Mouse (Mus musculus): ENCODE results near the gene Slc4a3.

Gene Slc4a3
- long read RNA-seq, experiment 1, partial matches to known transcripts = 25 of 51 reads
- long read RNA-seq, experiment 1, other reads (novel, unspliced or antisense) = 26 of 51 reads
- long read RNA-seq, experiment 2, partial matches to known transcripts = 30 of 51 reads
- long read RNA-seq, experiment 2, other reads (novel, unspliced or antisense) = 20 of 51 reads

GRCm38 (mm10) chr1:75545965-75546956, at the start of gene Slc4a3:
Slc4a3 (plus strand) TSS chr1:75546266.
- intact Hi-C loops (cut with DNase I) = no loop called here

DNA sequence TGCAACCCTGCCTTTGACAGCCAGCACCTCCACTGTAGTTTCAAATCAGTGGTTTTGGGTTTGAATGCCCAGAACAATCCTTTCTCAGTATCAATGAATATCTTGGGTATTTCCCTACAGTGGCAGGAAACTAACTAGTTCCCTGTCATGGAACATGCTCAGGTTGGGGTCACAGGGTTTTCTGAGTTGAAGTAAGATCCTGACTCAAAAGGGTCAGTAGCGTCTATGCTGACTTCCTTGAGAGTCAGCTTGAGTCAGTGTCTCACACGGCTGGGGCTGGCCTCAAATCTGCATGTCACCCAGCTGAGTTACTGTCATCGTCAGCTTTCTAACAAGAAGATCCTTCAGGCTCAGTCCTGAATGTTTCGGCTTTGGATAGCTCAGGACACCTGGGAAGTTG, 47.2 kb upstream of the Slc4a3 start:
- intact Hi-C loops (cut with DNase I) = no loop called here

DNA sequence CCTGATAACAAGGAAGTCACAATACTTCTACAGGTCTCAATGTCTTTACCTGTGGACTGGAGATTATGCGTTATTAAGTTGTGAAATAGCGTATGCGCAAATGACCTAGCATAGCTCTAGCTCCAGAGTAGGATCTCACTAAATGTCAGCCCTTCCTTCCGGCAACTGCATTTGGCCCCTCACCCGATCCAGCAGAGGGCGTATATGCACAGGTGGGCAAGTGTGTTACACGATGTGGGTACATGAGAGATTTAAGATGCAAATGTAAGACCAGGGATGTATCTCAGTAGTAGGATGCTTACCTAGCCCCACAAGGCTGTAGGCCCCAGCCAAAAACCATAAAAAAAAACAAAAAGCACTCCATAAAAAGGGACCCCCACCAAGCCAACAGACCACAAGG, 46.6 kb upstream of the Slc4a3 start:
- intact Hi-C loops (cut with DNase I) = no loop called here

DNA sequence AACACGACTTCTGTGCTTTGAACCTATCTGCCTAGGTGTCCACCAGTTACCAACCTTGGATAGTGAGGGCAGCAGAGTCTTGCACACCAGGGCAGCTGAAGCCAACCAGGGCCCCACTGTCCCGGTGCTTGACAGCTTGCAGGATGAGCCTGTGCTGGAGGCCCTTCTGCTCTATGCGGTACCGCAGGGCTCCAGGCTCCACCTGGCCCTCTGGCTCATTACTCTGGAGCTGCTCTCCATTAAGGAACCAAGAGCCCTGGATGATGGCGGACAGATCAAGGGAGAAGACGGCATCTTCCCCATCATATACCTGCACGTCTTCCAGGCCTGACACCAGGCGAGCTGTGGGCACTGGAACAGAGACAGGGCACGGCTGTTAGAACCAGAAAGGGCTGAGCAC, 44.2 kb upstream of the Slc4a3 start:
- intact Hi-C loops (cut with DNase I) = loop anchor here (5.0 kb wide), 1 partner anchor 55 kb away; no protein-coding TSS in a partner anchor

DNA sequence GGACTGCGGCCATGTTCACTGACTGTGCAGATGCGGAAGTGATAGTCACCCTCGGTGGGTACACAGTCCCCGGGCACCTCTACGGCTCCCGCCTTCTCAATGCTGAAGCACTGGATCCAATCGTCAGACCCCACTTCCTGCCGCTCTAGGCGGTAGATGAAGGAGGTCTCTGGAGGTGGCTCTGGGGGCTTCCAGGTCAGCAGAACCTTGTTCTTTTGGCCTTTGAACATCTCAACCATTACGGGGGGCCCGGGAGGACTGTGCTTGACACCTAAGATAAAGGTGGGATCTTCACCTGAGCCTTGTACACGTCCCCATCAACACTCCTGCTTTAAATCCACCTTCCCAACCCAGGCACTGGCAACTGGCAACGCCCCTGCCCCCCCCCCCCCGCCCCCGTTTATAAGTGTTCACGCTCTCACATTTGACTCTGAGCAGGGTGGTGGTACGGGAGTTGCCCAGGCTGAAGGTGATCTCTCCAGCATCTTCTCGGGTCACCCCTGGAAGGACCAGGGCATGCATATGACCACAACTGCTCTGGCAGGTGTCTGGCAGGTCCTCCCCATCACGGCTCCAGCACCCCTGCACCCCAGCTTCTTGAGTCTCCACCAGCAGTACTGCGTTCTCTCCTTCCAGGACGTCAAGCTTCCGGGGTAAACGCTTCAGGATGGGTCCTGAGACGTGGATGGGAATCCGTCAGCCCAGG, 43.0 kb upstream of the Slc4a3 start:
- intact Hi-C loops (cut with DNase I) = loop anchor here (5.0 kb wide), 1 partner anchor 54 kb away; no protein-coding TSS in a partner anchor

DNA sequence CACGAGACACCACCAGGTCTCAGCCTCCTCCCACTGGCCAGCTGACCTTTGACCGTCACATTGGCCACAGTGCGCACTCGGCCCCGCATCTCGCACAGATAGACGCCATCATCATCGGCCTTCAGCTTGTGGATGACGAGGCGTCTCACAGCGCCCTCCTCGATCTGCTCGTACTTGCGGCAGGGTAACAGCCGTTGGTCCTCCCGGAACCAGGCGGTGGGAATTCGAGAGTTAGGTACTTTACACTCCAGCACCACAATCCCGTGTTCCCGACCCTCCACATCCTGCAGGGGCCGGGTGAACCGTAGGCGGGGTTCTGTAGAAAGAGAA, 42.5 kb upstream of the Slc4a3 start:
- intact Hi-C loops (cut with DNase I) = loop anchor here (5.0 kb wide), 1 partner anchor 54 kb away; no protein-coding TSS in a partner anchor

- intact Hi-C loops (cut with DNase I) = loop anchor here (5.0 kb wide), 1 partner anchor 53 kb away; no protein-coding TSS in a partner anchor
Observed at GRCm38 (mm10) chr1:75504256-75505045, 41.6 kb upstream of the Slc4a3 start.

DNA sequence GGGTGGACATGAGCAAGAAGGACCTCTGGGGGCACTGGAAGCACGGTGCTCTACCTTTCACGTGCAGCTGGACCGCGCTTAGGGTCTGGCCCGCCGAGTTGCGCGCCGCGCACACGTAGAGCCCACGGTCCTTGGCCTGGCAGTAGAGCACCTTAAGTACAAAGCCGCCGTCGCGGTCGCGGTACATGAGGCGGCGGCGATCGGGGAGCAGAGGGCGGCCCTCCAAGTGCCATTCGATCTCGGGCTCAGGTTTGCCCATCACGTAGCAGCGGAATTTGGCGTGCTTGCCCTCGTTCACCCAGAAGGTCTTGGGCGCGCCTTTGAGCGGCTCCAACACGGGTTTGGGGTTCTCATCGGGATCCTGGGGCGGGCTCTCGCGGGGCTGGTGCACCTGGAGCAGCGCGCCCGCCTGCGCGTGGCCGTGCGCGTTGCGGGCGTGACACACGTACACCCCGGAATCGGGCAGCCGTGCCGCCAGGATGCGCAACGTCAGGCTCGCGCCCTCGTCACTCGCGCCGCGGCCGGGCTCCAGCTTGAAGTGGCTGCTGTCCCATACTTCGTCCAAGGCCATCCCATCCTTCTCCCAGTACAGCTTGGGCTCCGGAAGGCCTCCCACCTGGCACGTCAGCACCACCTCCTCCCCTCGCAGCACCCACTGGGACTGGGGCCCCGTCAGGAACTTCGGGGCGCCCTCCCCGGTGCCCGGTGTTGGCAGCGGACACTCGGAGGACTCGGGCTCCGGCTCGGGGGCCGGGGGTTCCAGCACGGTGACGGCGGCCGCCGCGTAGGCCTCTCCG, 40.7 kb upstream of the Slc4a3 start:
- intact Hi-C loops (cut with DNase I) = no loop called here

GRCm38 (mm10) chr1:75505956-75506831, 39.9 kb upstream of the Slc4a3 start, which contains the start of gene Obsl1:
Obsl1 (minus strand) TSS chr1:75506452.
- intact Hi-C loops (cut with DNase I) = no loop called here

- intact Hi-C loops (cut with DNase I) = no loop called here
Observed at GRCm38 (mm10) chr1:75507006-75507405, 39.1 kb upstream of the Slc4a3 start, which contains the start of gene Inha. Inha (plus strand) TSS chr1:75507077.

DNA sequence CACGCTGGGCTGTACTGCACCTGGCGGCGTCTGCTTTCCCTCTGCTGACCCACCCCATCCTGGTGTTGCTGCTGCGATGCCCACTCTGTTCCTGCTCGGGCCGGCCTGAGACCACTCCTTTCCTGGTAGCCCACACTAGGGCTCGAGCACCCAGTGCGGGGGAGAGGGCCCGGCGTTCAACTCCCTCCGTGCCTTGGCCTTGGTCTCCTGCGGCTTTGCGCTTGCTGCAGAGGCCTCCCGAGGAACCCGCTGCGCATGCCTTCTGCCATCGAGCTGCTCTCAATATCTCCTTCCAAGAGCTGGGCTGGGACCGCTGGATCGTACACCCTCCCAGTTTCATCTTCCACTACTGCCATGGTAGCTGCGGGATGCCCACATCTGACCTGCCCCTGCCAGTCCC, 36.5 kb upstream of the Slc4a3 start:
- intact Hi-C loops (cut with DNase I) = no loop called here

DNA sequence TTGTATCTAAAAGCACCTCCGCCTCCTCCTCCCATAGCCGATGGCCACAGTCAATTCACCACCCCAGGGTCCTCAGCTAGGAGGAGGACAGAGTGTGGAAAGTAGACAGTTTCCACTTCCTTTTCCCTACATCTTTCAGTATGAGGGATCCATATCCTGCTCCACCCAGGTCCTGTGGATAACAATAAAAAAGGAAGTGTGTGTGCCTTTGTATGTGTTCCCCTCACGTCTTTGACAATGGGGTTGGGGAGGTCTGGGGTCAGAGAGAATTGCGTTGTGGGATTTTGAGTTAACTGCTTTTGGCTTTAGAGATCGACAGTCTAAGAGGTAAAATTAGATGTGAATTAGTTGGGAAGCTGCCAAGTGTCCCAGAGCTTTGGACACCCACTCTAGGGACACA, 35.9 kb upstream of the Slc4a3 start:
- intact Hi-C loops (cut with DNase I) = no loop called here

GRCm38 (mm10) chr1:75511437-75512210, 34.4 kb upstream of the Slc4a3 start:
- intact Hi-C loops (cut with DNase I) = no loop called here

GRCm38 (mm10) chr1:75512550-75512949, 33.5 kb upstream of the Slc4a3 start:
- intact Hi-C loops (cut with DNase I) = no loop called here

GRCm38 (mm10) chr1:75516703-75517380, 29.2 kb upstream of the Slc4a3 start:
- intact Hi-C loops (cut with DNase I) = no loop called here

DNA sequence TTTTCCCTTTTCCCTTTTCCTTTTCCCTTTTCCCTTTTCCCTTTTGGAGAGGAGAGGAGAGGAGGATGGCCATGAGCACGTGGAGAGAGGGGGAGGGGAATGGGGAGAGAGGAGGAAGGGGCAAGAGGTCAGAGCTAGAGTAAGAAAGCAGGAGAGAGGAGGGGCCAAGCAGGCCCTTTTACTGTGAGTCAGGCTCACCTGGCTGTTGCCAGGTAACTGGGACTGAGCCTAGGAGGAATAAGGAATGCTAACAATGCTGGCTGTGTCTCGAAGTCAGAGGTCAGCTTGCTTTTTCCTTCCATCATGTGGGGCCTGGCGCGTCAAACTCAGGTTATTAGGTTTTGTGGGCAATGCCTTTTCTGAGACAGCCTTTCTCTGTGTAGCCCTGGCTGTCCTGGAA, 28.1 kb upstream of the Slc4a3 start:
- intact Hi-C loops (cut with DNase I) = no loop called here

GRCm38 (mm10) chr1:75518427-75518826, 27.6 kb upstream of the Slc4a3 start:
- intact Hi-C loops (cut with DNase I) = no loop called here

DNA sequence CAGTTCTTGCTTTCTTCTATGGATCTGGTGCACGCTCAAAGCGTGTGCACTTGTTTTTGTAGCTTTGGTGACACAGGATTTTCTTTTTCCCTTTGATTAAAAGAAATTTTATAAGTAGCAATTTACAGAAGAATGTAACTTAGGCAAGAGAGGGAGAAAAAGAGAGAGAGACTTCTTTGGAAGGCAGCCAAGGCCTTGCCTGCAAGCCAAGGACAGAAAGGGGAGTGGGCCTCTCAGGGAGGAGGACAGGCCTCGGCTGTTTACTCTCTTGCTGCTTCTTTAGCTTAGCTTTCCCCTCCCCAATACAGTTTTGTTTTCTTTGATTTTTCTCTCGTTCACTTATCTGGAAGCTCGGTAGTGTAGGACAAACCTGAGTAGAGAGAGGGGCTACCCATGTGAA, 26.5 kb upstream of the Slc4a3 start:
- intact Hi-C loops (cut with DNase I) = no loop called here
